8 mouse cellular contexts compared by ENCODE assay signal in the genomic region with DNA sequence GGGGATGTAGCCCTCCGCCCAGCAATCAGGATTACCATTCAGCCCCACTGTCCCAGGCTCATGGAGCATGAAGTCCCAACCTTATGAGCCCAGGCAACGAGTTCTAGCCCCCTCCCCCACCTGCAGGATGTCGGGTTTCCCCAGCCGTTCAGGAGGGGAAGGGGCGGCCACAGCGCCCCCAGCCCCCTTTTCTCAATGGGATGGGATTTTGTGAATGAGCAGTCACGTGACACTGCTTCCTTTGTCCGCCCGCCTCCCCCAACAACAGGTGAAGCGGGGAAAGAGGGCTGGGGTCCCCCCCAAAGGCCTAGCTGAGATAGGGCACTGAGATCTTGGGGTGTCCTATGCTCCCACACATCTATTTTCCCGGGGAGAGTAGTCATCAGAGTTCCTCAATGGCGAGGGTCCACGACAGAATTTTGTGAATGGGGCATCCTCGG. TPM values are rescaled to one million over a fixed set of nuclear protein-coding genes. Genes with fewer than 3 reads are reported as not detected.
A peak's percentile ranks its signal among the peaks of the same experiment; 100 is the strongest.
DNase-seq lines count a peak whose midpoint lies in the region; ATAC-seq and TF ChIP-seq lines count a peak whose summit lies in the region.

No protein-coding gene starts in this region.

- peaks cover 43% of the 10 kb centered on the region for H3K27me3 ChIP-seq in embryonic facial prominence, embryonic 12.5 days
- peaks cover 36% of the 10 kb centered on the region for H3K27me3 ChIP-seq in limb, embryonic 11.5 days (ENCODE audit: control insufficient read depth, insufficient read depth, low read length)

- H3K9me3 ChIP-seq in embryonic facial prominence, embryonic 12.5 days, result no peaks in the 10 kb centered on the region
- H3K9me3 ChIP-seq in limb, embryonic 11.5 days (ENCODE audit: control insufficient read depth, low read length), result no peaks in the 10 kb centered on the region

- ATAC-seq in embryonic facial prominence, embryonic 12.5 days (ENCODE audit: insufficient number of reproducible peaks, insufficient read depth, low FRiP score, low TSS enrichment), result no peak
- ATAC-seq in limb, embryonic 11.5 days (ENCODE audit: insufficient number of reproducible peaks, low FRiP score, low TSS enrichment, low read depth), result peak; percentile 18; the same call in 1 of the 2 replicates

- peak overlapping the region; percentile 59; the same call in 1 of the 2 replicates for H3K9ac ChIP-seq in embryonic facial prominence, embryonic 12.5 days
- peak overlapping the region; percentile 56 for H3K9ac ChIP-seq in limb, embryonic 11.5 days (ENCODE audit: low read length)

- H3K4me2 ChIP-seq in embryonic facial prominence, embryonic 12.5 days (replicated peaks), result peak overlapping the region; percentile 83
- H3K4me2 ChIP-seq in limb, embryonic 11.5 days (ENCODE audit: low read depth, severe bottlenecking), result peak overlapping the region; percentile 50

- H3K27ac ChIP-seq in embryonic facial prominence, embryonic 12.5 days, result peak overlapping the region; percentile 80
- no peak overlapping the region for H3K27ac ChIP-seq in limb, embryonic 11.5 days (replicated peaks; ENCODE audit: low read depth, low read length)
- peak overlapping the region; percentile 36; the same call in 1 of the 2 replicates for H3K27ac ChIP-seq in olfactory bulb, adult 2 months (ENCODE audit: insufficient read depth, low read depth, low read length)

- peak; percentile 28 to 35 for DNase-seq in kidney, postnatal 4 days
- no peak for DNase-seq in kidney, postnatal 25 days
- peak; percentile 15 for DNase-seq in NIH3T3 (ENCODE audit: low read depth)
- peak; percentile 66 for DNase-seq in limb, embryonic 11.5 days (ENCODE audit: low spot score)
- no peak for DNase-seq in urinary bladder, adult 18-20 months (ENCODE audit: low spot score in 2 of 2)
- DNase-seq in adrenal gland, postnatal 14 days, result no peak

- TF ChIP-seq POLR2A in olfactory bulb, adult 2 months (IDR thresholded peaks at IDR 0.05; ENCODE audit: insufficient read depth, low read depth, low read length), result no peak

- no peak for TF ChIP-seq CTCF in olfactory bulb, adult 2 months (IDR thresholded peaks at IDR 0.05; ENCODE audit: insufficient read depth, low read depth, low read length)

- peaks cover 29% of the 10 kb centered on the region for H3K4me1 ChIP-seq in embryonic facial prominence, embryonic 12.5 days
- H3K4me1 ChIP-seq in limb, embryonic 11.5 days (ENCODE audit: control insufficient read depth, insufficient read depth, low read length), result peaks cover 12% of the 10 kb centered on the region
- peaks cover 41% of the 10 kb centered on the region for H3K4me1 ChIP-seq in olfactory bulb, adult 2 months (ENCODE audit: control insufficient read depth, insufficient read depth, low read length)

- peaks cover 12% of the 10 kb centered on the region for H3K36me3 ChIP-seq in embryonic facial prominence, embryonic 12.5 days
- H3K36me3 ChIP-seq in limb, embryonic 11.5 days (ENCODE audit: control insufficient read depth, insufficient read depth, low read length), result peaks cover 4% of the 10 kb centered on the region

- peak overlapping the region; percentile 73 for H3K4me3 ChIP-seq in embryonic facial prominence, embryonic 12.5 days
- peak overlapping the region; percentile 61 for H3K4me3 ChIP-seq in limb, embryonic 11.5 days (ENCODE audit: low read depth, low read length)
- peak overlapping the region; percentile 90 for H3K4me3 ChIP-seq in olfactory bulb, adult 2 months (ENCODE audit: insufficient read depth, low read depth, low read length)

- WGBS in embryonic facial prominence, embryonic 12.5 days, result 1% methylated on average over 14 of the region's 14 CpGs
- WGBS in limb, embryonic 11.5 days, result under 1% methylated on average over 14 of the region's 14 CpGs
- WGBS in olfactory bulb, adult 2 months, result 0% methylated on average over 14 of the region's 14 CpGs

RNA-seq across cellular contexts. Expression of gene Ggn, which starts 1.2 kb away (rescaled TPM):
- 0.59 and 0.78 TPM in 2 replicates for polyA plus RNA-seq in embryonic facial prominence, embryonic 12.5 days (2016; fragmentation: Nextera tagmentation; extraction: Ambion mirVana)
- polyA plus RNA-seq in limb, embryonic 11.5 days (2014; fragmentation: Nextera tagmentation; extraction: Ambion mirVana), result 0.23 and 0.81 TPM in 2 replicates
- not detected in 2 replicates for polyA plus RNA-seq in olfactory bulb, adult 2 months (2012; ENCODE audit: insufficient read depth, insufficient read length, low replicate concordance, missing spikeins)
- 1.1 and 1.2 TPM in 2 replicates for total RNA-seq in adrenal gland, postnatal 14 days (2021)

RNA-seq across cellular contexts. Expression of gene Spred3, which starts 1.4 kb away (rescaled TPM):
- polyA plus RNA-seq in embryonic facial prominence, embryonic 12.5 days (2016; fragmentation: Nextera tagmentation; extraction: Ambion mirVana), result 5.9 and 6.3 TPM in 2 replicates
- 4.7 and 5.1 TPM in 2 replicates for polyA plus RNA-seq in limb, embryonic 11.5 days (2014; fragmentation: Nextera tagmentation; extraction: Ambion mirVana)
- not detected in 2 replicates for polyA plus RNA-seq in olfactory bulb, adult 2 months (2012; ENCODE audit: insufficient read depth, insufficient read length, low replicate concordance, missing spikeins)
- 6.6 and 6.9 TPM in 2 replicates for total RNA-seq in adrenal gland, postnatal 14 days (2021)

RNA-seq across cellular contexts. Expression of gene Psmd8, which starts 11.7 kb away (rescaled TPM):
- polyA plus RNA-seq in embryonic facial prominence, embryonic 12.5 days (2016; fragmentation: Nextera tagmentation; extraction: Ambion mirVana), result 278 and 280 TPM in 2 replicates
- polyA plus RNA-seq in limb, embryonic 11.5 days (2014; fragmentation: Nextera tagmentation; extraction: Ambion mirVana), result 336 and 340 TPM in 2 replicates
- not detected in 2 replicates for polyA plus RNA-seq in olfactory bulb, adult 2 months (2012; ENCODE audit: insufficient read depth, insufficient read length, low replicate concordance, missing spikeins)
- total RNA-seq in adrenal gland, postnatal 14 days (2021), result 212 and 215 TPM in 2 replicates

RNA-seq across cellular contexts. Expression of gene Fam98c, which starts 12.8 kb away (rescaled TPM):
- 12.9 and 15.6 TPM in 2 replicates for polyA plus RNA-seq in embryonic facial prominence, embryonic 12.5 days (2016; fragmentation: Nextera tagmentation; extraction: Ambion mirVana)
- 10.1 and 11.9 TPM in 2 replicates for polyA plus RNA-seq in limb, embryonic 11.5 days (2014; fragmentation: Nextera tagmentation; extraction: Ambion mirVana)
- not detected in 2 replicates for polyA plus RNA-seq in olfactory bulb, adult 2 months (2012; ENCODE audit: insufficient read depth, insufficient read length, low replicate concordance, missing spikeins)
- total RNA-seq in adrenal gland, postnatal 14 days (2021), result 8.0 and 15.8 TPM in 2 replicates

RNA-seq across cellular contexts. Expression of gene Rasgrp4, which starts 34.2 kb away (rescaled TPM):
- 0.92 and 1.1 TPM in 2 replicates for polyA plus RNA-seq in embryonic facial prominence, embryonic 12.5 days (2016; fragmentation: Nextera tagmentation; extraction: Ambion mirVana)
- 0.25 and 0.37 TPM in 2 replicates for polyA plus RNA-seq in limb, embryonic 11.5 days (2014; fragmentation: Nextera tagmentation; extraction: Ambion mirVana)
- not detected in 2 replicates for polyA plus RNA-seq in olfactory bulb, adult 2 months (2012; ENCODE audit: insufficient read depth, insufficient read length, low replicate concordance, missing spikeins)
- total RNA-seq in adrenal gland, postnatal 14 days (2021), result 1.8 and 2.2 TPM in 2 replicates

Comparison
In these comparisons a context has a peak if more than half of its experiments do, and no peak if none do; other contexts are left out.
1. DNase-seq: peak in kidney, postnatal 4 days (2 of 2), NIH3T3 (single experiment) and limb, embryonic 11.5 days (single experiment); none in kidney, postnatal 25 days (0 of 2), urinary bladder, adult 18-20 months (0 of 2) and adrenal gland, postnatal 14 days (single experiment).
2. Peak in every context shown above with its lines, with median percentiles within 50 percentile points of each other: H3K4me3 ChIP-seq.